Mouse (Mus musculus) C2C12 (cell line): ENCODE measurements around the gene Gchfr.

Experiments used
- CTCF ChIP-seq: IDR thresholded peaks from one replicate; pipeline ENCODE4 v1.5.1; 2011; ENCODE audit not compliant: control insufficient read depth, insufficient read depth, insufficient read length
- MYOD1 ChIP-seq: IDR thresholded peaks from one replicate; pipeline ENCODE4 v1.6.1; 2011; ENCODE audit warnings: low read depth; ENCODE audit not compliant: control insufficient read depth, insufficient read length
- MYOG ChIP-seq: IDR thresholded peaks from one replicate; pipeline ENCODE4 v1.6.1; 2011; ENCODE audit not compliant: control insufficient read depth, insufficient read length; ENCODE audit errors: extremely low read depth

DNA sequence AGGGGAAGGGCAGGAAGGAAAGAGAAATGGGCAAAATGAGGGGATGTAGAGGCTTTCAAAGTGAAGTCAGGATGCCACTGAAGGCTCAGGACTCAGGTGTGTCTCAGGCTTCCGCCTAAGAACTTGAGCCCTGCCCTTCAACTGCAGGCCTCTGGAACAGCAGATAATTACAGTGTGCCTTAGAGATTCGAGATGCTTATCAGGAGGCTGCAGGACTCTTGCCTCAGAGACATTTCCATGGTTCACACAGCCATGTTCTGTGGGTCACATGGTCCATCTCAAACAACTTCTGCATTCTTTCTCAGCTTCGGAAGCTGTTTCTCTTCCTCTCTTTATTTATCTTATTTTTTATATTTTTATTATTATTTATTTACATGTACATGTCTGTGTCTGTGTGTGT lies 4.4 kb upstream of the Gchfr start:
- TF ChIP-seq CTCF: no peak
- no peak for TF ChIP-seq MYOG
- TF ChIP-seq MYOD1: no peak
